Mouse (Mus musculus) heart, adult 8-10 months (tissue): ENCODE results near the gene E2f3. TPM values are rescaled to one million over a fixed set of nuclear protein-coding genes. Genes with fewer than 3 reads are reported as not detected.

Source experiments
- DNase-seq: peaks from one replicate; pipeline ENCODE4 v3.0.0; 2022; ENCODE audit warnings: low spot score
- total RNA-seq, 4 experiments: library from RNA; stranded (reverse); gene quantifications; 2 replicates each; pipeline ENCODE4 v1.2.4; 2022

The E2f3 gene
- total RNA-seq, 4 experiments from 2014 or later: 4.8 to 8.6 (median 6.5) TPM

DNA sequence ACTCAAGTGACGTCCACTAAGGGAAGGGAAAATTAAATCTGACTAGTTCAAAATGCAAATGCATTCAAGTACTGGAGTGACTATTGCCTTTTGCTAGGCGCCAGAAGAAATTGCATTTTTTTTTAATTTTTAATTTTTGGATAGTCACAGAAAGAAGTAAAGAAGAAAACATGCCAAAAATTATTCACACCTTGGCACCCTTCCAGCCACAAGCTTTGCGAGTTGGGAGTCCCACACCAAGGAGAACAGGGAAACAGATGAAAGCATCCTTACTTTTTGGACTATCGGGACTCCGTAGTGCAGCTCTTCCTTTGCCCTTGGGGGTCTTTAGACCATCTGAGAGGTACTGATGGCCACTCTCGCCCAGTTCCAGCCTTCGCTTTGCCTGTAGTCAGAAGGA is 66.0 kb downstream of the E2f3 start:
- no peak for DNase-seq

DNA sequence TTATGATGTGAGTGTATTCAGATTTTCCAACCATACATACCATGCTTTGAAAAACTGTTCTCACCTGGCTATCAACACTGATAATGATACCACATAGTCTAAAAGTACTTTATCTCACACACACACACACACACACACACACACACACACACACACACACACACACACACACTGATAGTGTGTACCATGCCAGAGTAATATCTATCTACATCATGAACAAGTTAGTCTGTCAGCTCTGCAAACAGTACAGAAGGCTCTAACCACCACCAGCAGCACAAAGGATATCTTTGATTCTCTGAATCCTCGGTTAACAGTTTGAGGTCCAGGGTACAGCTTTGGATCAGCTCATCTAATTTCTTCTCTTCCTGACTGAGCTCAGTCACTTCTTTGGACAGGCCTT is 69.3 kb downstream of the E2f3 start:
- DNase-seq: no peak

GRCm38 (mm10) chr13:29913606-29914005 is 72.3 kb downstream of the E2f3 start:
- DNase-seq: no peak

DNA sequence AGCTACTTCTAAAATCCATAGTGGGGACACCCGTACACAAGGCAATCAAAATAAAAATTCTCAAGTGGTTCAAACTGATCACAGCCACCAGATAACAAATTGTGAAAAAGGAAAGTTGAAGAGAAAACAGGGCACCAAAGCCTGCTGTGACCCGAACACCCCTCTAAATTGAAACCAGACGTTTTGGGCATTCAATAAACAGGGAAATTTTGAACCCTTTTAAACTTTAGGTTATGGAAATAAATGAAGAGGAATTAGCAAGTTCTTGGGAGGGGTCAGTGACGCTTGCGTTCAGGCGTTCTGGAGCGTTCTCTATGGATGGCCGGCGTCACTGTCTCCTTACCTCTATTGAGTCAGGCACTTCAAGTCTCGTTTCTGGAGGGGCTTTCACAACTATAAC is 72.8 kb downstream of the E2f3 start:
- DNase-seq: no peak

DNA sequence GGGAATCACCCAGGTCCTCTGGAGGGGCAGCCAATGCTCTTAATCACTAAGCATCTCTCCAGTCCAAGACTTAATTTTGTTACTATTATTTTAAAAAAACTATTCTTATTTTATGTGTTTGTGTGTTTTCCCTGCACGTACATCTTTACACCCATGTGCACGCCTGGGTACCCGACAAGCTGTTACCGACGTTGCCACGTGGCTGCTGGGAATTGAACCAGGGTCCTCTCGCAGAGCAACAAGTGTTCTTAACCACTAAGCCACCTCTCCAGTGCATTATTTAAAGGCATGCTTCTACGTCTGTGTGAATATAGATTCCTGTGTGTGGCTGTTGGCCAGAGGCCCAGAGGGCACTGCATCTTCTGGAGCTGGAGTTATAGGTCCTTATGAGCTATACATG is 73.6 kb downstream of the E2f3 start:
- DNase-seq: no peak

- DNase-seq: no peak
These were observed 74.7 kb downstream of the E2f3 start for GRCm38 (mm10) chr13:29911141-29911540.

GRCm38 (mm10) chr13:29908431-29908830 is 77.4 kb downstream of the E2f3 start:
- no peak for DNase-seq

DNA sequence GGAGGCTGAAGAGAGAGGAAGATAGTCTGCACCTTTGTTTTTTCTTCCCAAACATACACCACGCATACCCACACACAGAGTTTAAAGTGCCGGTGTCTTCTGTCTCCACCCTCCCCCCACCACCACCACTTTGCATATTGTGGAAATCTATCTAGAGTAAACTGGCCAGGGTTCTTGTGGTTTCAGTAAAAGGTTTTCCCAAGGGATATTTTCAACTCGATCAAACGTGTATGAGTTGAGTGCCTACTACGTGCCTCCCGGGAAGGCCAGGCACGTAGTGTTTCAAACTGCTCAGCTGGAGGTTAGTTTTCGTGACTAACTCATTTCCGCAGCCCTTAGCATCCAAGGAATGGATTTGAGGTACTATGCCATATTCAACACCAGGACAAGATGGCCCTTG is 77.9 kb downstream of the E2f3 start:
- DNase-seq: no peak

- DNase-seq: no peak
These were observed 79.1 kb downstream of the E2f3 start for GRCm38 (mm10) chr13:29906734-29907133.

- DNase-seq: no peak
These were observed 82.5 kb downstream of the E2f3 start for GRCm38 (mm10) chr13:29903341-29903740.

DNA sequence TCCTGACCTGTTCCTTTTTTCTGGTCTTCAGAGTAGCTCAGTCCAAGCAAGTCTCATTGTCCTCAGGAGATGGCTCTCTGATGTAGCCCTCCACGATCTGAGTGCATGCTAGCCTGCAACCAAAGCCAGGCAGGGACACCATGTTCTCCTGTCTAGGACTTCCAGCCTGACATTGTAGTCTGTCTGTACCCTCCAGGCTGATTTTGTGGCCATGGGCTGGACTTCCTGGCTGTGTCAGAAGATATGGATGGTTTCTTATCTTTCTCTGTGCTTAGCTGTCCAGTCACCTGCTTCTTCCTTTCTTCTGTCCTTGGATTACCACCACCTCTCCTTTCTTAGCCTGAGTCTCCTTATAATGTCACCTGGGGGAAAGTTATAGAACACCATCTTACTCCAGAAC is 83.2 kb downstream of the E2f3 start:
- DNase-seq: no peak

DNA sequence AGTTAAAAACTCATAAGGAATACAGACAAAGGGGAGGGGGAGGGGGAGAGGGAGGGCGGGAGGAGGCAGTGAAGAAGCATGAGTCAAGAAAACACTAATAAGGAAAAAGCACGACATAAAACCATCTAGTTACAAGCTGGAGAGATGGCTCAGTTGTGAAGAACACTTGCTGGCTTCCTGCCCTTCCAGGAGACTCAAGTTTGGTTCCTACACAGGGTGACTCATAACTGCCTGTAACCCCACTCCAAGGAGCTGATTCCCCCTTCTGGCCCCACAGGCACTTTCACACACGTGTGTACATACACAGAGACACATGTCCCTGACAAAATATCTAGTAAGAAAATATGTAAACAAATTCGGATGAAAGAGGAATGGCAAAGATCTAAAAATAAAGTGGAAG is 84.2 kb downstream of the E2f3 start:
- no peak for DNase-seq

DNA sequence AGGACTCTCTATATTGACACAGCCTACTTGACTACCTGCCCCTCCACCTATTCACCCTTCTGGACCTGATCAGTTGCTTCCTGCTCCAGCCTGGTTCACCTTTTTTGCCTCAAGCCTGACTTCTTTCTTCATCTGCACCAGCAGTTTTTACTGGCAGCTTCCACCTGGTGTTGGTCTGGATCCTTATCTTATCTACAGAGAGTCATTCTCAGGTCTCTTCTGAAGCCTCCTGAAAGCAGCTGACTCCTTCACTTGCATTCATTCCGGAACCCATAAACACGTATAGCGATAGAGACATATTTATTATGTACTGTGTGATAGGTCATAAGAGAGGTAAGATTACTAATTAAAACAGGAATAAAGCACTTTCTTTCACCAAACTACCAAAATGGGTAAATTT is 119.1 kb downstream of the E2f3 start:
- DNase-seq: no peak

DNA sequence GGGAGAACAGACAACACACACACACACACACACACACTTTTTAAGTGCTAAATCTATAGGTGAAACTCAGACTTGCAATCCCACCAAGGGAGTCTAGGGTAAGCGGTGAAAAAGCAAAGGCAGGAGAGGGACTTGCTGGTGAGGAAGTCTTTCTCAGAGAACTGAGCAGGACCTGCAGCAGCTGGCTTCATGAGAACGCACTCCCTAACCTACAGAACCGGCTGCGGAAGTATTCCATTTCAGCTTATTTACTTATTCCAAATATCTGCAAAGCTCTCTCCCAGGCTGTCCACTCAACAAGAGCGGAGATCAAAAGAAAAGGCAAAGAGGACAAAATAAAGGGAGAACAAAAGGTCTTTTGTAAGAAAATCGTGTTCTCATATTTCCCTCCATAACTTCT is 121.5 kb downstream of the E2f3 start:
- DNase-seq: no peak

- no peak for DNase-seq
These were observed 125.8 kb downstream of the E2f3 start for GRCm38 (mm10) chr13:29860087-29860486.

DNA sequence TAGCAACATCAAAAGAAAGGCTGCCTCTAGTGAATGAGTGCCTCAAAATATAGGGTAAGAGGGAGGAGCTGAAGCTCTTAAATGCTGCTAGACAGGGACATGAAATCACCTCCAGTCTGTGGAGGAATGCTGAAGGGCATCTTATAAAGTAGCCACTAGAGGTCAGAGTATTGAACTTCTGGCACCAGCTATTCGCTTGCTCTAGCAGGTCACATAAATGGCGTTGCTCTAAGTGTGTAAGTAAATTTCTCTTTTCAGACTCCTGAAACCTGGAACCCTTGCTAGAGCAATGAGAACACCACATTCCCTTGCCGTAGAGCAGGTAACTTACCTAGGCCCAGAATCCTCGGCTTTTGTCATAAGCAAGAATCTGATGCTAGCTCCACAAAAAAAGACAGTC is 128.4 kb downstream of the E2f3 start:
- peak; percentile 39 for DNase-seq

Other genes starting within 250 kb of the E2f3 start
- 10 to 100 TPM; 27.5 to 31.3 (median 30.8) TPM for gene Cdkal1, start 130.4 kb downstream of the E2f3 start, total RNA-seq
- 1 to 10 TPM in 3 of 4 experiments, under 1 TPM in 1; 0.65 to 1.3 (median 1.2) TPM for gene Mboat1, start 150.4 kb upstream of the E2f3 start, total RNA-seq